Mouse (Mus musculus): ENCODE results near the gene Mapk10.

DNA sequence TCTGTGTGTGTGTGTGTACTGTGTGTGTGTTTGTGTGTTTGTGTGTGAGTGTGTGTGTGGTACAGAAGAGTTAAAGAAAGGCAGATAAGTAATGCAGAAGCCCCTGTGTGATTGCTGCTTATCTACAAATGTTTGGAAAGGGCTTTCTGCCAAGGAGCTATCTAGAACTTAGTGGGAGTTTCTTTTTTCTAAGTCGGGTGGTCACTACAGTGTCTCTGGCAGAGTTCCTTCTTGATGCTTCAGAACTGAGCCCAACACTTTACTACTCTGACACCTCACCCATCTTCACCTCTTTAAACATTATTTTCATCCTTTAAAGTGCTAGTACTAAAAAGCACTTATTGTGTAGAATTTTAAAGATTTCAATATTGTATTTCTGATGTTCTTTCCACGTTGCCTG is 232.8 kb downstream of the Mapk10 start:
- no peak for TF ChIP-seq CTCF (IDR thresholded peaks at IDR 0.05; ENCODE audit: borderline replicate concordance, control insufficient read depth, extremely low read depth, insufficient read depth, low read length, poor library complexity)
- TF ChIP-seq POLR2A (IDR thresholded peaks at IDR 0.05; ENCODE audit: control insufficient read depth, extremely low read depth, insufficient read depth, low read length, poor library complexity), result no peak

All from thymus, adult 2 months (tissue).